Mouse (Mus musculus): ENCODE measurements around the gene Mipol1. TPM values are rescaled to one million over a fixed set of nuclear protein-coding genes. Genes with fewer than 3 reads are reported as not detected.

The Mipol1 gene
- polyA plus RNA-seq, 1 experiment = 4.2 TPM

- Histone ChIP-seq H3K4me1 (ENCODE audit: control insufficient read depth, insufficient read depth, low read length) (no peaks in the 10 kb centered on the region), H3K4me3 (ENCODE audit: insufficient read depth, low read length) (no peak overlapping the region), H3K27ac (ENCODE audit: insufficient read depth, low read length) (no peak overlapping the region)
- TF ChIP-seq CTCF (IDR thresholded peaks at IDR 0.05; ENCODE audit: extremely low read depth, insufficient read depth, low read length) (no peak), POLR2A (IDR thresholded peaks at IDR 0.05; ENCODE audit: extremely low read depth, insufficient read depth, low read length) (no peak)
Observed at GRCm38 (mm10) chr12:57307748-57308147, 77.5 kb downstream of the Mipol1 start.

GRCm38 (mm10) chr12:57339053-57339452 lies 108.8 kb downstream of the Mipol1 start:
- TF ChIP-seq POLR2A (IDR thresholded peaks at IDR 0.05; ENCODE audit: extremely low read depth, insufficient read depth, low read length) = no peak
- Histone ChIP-seq H3K4me1 (ENCODE audit: control insufficient read depth, insufficient read depth, low read length) (no peaks in the 10 kb centered on the region), H3K4me3 (ENCODE audit: insufficient read depth, low read length) (no peak overlapping the region), H3K27ac (ENCODE audit: insufficient read depth, low read length) (no peak overlapping the region)

- Histone ChIP-seq H3K4me1 (ENCODE audit: control insufficient read depth, insufficient read depth, low read length) (no peaks in the 10 kb centered on the region), H3K27ac (ENCODE audit: insufficient read depth, low read length) (no peak overlapping the region), H3K4me3 (ENCODE audit: insufficient read depth, low read length) (no peak overlapping the region)
- TF ChIP-seq CTCF (IDR thresholded peaks at IDR 0.05; ENCODE audit: extremely low read depth, insufficient read depth, low read length) (no peak), POLR2A (IDR thresholded peaks at IDR 0.05; ENCODE audit: extremely low read depth, insufficient read depth, low read length) (no peak)
Observed at GRCm38 (mm10) chr12:57340111-57340510, 109.9 kb downstream of the Mipol1 start.

- no peaks in the 10 kb centered on the region for H3K4me1 ChIP-seq (ENCODE audit: control insufficient read depth, insufficient read depth, low read length)
- no peak overlapping the region for H3K27ac ChIP-seq (ENCODE audit: insufficient read depth, low read length)
- TF ChIP-seq POLR2A (IDR thresholded peaks at IDR 0.05; ENCODE audit: extremely low read depth, insufficient read depth, low read length) (no peak), CTCF (IDR thresholded peaks at IDR 0.05; ENCODE audit: extremely low read depth, insufficient read depth, low read length) (no peak)
- no peak overlapping the region for H3K4me3 ChIP-seq (ENCODE audit: insufficient read depth, low read length)
Observed at GRCm38 (mm10) chr12:57362732-57363131, 132.5 kb downstream of the Mipol1 start.

- Histone ChIP-seq H3K4me3 (ENCODE audit: insufficient read depth, low read length) (no peak overlapping the region), H3K27ac (ENCODE audit: insufficient read depth, low read length) (no peak overlapping the region), H3K4me1 (ENCODE audit: control insufficient read depth, insufficient read depth, low read length) (no peaks in the 10 kb centered on the region)
- no peak for TF ChIP-seq POLR2A (IDR thresholded peaks at IDR 0.05; ENCODE audit: extremely low read depth, insufficient read depth, low read length)
- TF ChIP-seq CTCF (IDR thresholded peaks at IDR 0.05; ENCODE audit: extremely low read depth, insufficient read depth, low read length) = no peak
Observed at GRCm38 (mm10) chr12:57364027-57364426, 133.8 kb downstream of the Mipol1 start.

- no peak for TF ChIP-seq CTCF (IDR thresholded peaks at IDR 0.05; ENCODE audit: extremely low read depth, insufficient read depth, low read length)
- TF ChIP-seq POLR2A (IDR thresholded peaks at IDR 0.05; ENCODE audit: extremely low read depth, insufficient read depth, low read length) = no peak
- no peaks in the 10 kb centered on the region for H3K4me1 ChIP-seq (ENCODE audit: control insufficient read depth, insufficient read depth, low read length)
- no peak overlapping the region for H3K4me3 ChIP-seq (ENCODE audit: insufficient read depth, low read length)
- H3K27ac ChIP-seq (ENCODE audit: insufficient read depth, low read length) = no peak overlapping the region
Observed at GRCm38 (mm10) chr12:57371790-57372547, 141.7 kb downstream of the Mipol1 start.

- TF ChIP-seq POLR2A (IDR thresholded peaks at IDR 0.05; ENCODE audit: extremely low read depth, insufficient read depth, low read length) = no peak
- Histone ChIP-seq H3K4me3 (ENCODE audit: insufficient read depth, low read length) (no peak overlapping the region), H3K27ac (ENCODE audit: insufficient read depth, low read length) (no peak overlapping the region), H3K4me1 (ENCODE audit: control insufficient read depth, insufficient read depth, low read length) (no peaks in the 10 kb centered on the region)
Observed at GRCm38 (mm10) chr12:57382797-57383196, 152.6 kb downstream of the Mipol1 start.

- no peak overlapping the region for H3K4me3 ChIP-seq (ENCODE audit: insufficient read depth, low read length)
- H3K27ac ChIP-seq (ENCODE audit: insufficient read depth, low read length) = no peak overlapping the region
- TF ChIP-seq POLR2A (IDR thresholded peaks at IDR 0.05; ENCODE audit: extremely low read depth, insufficient read depth, low read length) = no peak
- TF ChIP-seq CTCF (IDR thresholded peaks at IDR 0.05; ENCODE audit: extremely low read depth, insufficient read depth, low read length) = no peak
- H3K4me1 ChIP-seq (ENCODE audit: control insufficient read depth, insufficient read depth, low read length) = no peaks in the 10 kb centered on the region
Observed at GRCm38 (mm10) chr12:57387588-57388292, 157.5 kb downstream of the Mipol1 start.

GRCm38 (mm10) chr12:57399547-57399946 lies 169.3 kb downstream of the Mipol1 start:
- TF ChIP-seq POLR2A (IDR thresholded peaks at IDR 0.05; ENCODE audit: extremely low read depth, insufficient read depth, low read length) (no peak), CTCF (IDR thresholded peaks at IDR 0.05; ENCODE audit: extremely low read depth, insufficient read depth, low read length) (no peak)

GRCm38 (mm10) chr12:57400186-57400585 lies 170.0 kb downstream of the Mipol1 start:
- no peak for TF ChIP-seq CTCF (IDR thresholded peaks at IDR 0.05; ENCODE audit: extremely low read depth, insufficient read depth, low read length)
- H3K4me1 ChIP-seq (ENCODE audit: control insufficient read depth, insufficient read depth, low read length) = no peaks in the 10 kb centered on the region

More at GRCm38 (mm10) chr12:57399547-57399946, 169.3 kb downstream of the Mipol1 start:
- Histone ChIP-seq H3K27ac (ENCODE audit: insufficient read depth, low read length) (no peak overlapping the region), H3K4me1 (ENCODE audit: control insufficient read depth, insufficient read depth, low read length) (no peaks in the 10 kb centered on the region), H3K4me3 (ENCODE audit: insufficient read depth, low read length) (no peak overlapping the region)

More at GRCm38 (mm10) chr12:57400186-57400585, 170.0 kb downstream of the Mipol1 start:
- Histone ChIP-seq H3K27ac (ENCODE audit: insufficient read depth, low read length) (no peak overlapping the region), H3K4me3 (ENCODE audit: insufficient read depth, low read length) (no peak overlapping the region)

All from cortical plate, adult 2 months (tissue).